Mouse (Mus musculus) urinary bladder, postnatal 10 days (tissue): ENCODE data around the gene Zfp704.
"Not testable (repeated sequence)": the region's sequence is repeated elsewhere in the genome, so short reads cannot be mapped to it uniquely, and the experiment has no call there.

Source experiments
- DNase-seq: peaks from one replicate; pipeline ENCODE4 v3.0.0; 2022; ENCODE audit warnings: low spot score

The Zfp704 gene

GRCm38 (mm10) chr3:9598061-9598460, 11.8 kb downstream of the Zfp704 start:
- DNase-seq: no peak

- no peak for DNase-seq
Measured at GRCm38 (mm10) chr3:9594457-9594856, 15.4 kb downstream of the Zfp704 start.

GRCm38 (mm10) chr3:9593832-9594231, 16.1 kb downstream of the Zfp704 start:
- no peak for DNase-seq

- no peak for DNase-seq
Measured at GRCm38 (mm10) chr3:9591416-9592110, 18.3 kb downstream of the Zfp704 start.

- no peak for DNase-seq
Measured at GRCm38 (mm10) chr3:9588635-9589034, 21.2 kb downstream of the Zfp704 start.

GRCm38 (mm10) chr3:9587304-9587703, 22.6 kb downstream of the Zfp704 start:
- DNase-seq: no peak

GRCm38 (mm10) chr3:9583516-9583915, 26.4 kb downstream of the Zfp704 start:
- DNase-seq: no peak

GRCm38 (mm10) chr3:9580952-9581798, 28.7 kb downstream of the Zfp704 start:
- no peak for DNase-seq

- DNase-seq: no peak
Measured at GRCm38 (mm10) chr3:9580102-9580501, 29.8 kb downstream of the Zfp704 start.

- no peak for DNase-seq
Measured at GRCm38 (mm10) chr3:9579028-9579643, 30.7 kb downstream of the Zfp704 start.

GRCm38 (mm10) chr3:9576872-9577271, 33.0 kb downstream of the Zfp704 start:
- DNase-seq: no peak

GRCm38 (mm10) chr3:9574305-9574704, 35.6 kb downstream of the Zfp704 start:
- no peak for DNase-seq

GRCm38 (mm10) chr3:9573581-9573980, 36.3 kb downstream of the Zfp704 start:
- DNase-seq: no peak

- DNase-seq: no peak
Measured at GRCm38 (mm10) chr3:9572261-9572660, 37.6 kb downstream of the Zfp704 start.

GRCm38 (mm10) chr3:9570782-9571181, 39.1 kb downstream of the Zfp704 start:
- DNase-seq: no peak

- DNase-seq: not testable (repeated sequence)
Measured at GRCm38 (mm10) chr3:9569706-9570105, 40.2 kb downstream of the Zfp704 start.

GRCm38 (mm10) chr3:9568565-9569228, 41.2 kb downstream of the Zfp704 start:
- no peak for DNase-seq

- no peak for DNase-seq
Measured at GRCm38 (mm10) chr3:9567948-9568347, 41.9 kb downstream of the Zfp704 start.

GRCm38 (mm10) chr3:9566831-9567230, 43.1 kb downstream of the Zfp704 start:
- DNase-seq: no peak

- DNase-seq: no peak
Measured at GRCm38 (mm10) chr3:9563562-9563961, 46.3 kb downstream of the Zfp704 start.

GRCm38 (mm10) chr3:9562649-9563328, 47.1 kb downstream of the Zfp704 start:
- DNase-seq: no peak
